Mouse (Mus musculus) liver, postnatal 0 days (tissue): ENCODE results near the gene Nfkbiz. TPM values are rescaled to one million over a fixed set of nuclear protein-coding genes. Genes with fewer than 3 reads are reported as not detected.
"Not testable (repeated sequence)": the region's sequence is repeated elsewhere in the genome, so short reads cannot be mapped to it uniquely, and the experiment has no call there.

Experiments
- ATAC-seq: fragments of 200-750 bp; cut with Nextera tagmentation; 2 replicates; pipeline ENCODE4 v1.8.0; 2017; ENCODE audit warnings: mild to moderate bottlenecking, moderate library complexity
- DNase-seq: peaks from one replicate; pipeline ENCODE4 v3.0.0-alpha.2; 2016
- H3K27ac ChIP-seq: fragments of 300-500 bp; sonication (generic); 2 replicates; pipeline ENCODE4 v1.5.1; 2014; ENCODE audit warnings: antibody characterized with exemption, moderate library complexity, mild to moderate bottlenecking, low read depth
- H3K27me3 ChIP-seq: fragments of 300-500 bp; sonication (generic); 2 replicates; pipeline ENCODE4 v1.6.1; 2014; ENCODE audit warnings: low read length, control low read depth, mixed read lengths; ENCODE audit not compliant: insufficient read depth
- H3K36me3 ChIP-seq: fragments of 300-500 bp; sonication (generic); replicated peaks from 2 replicates; pipeline ENCODE4 v1.6.1; 2014; ENCODE audit warnings: mild to moderate bottlenecking, control low read depth, low read length, moderate library complexity, mixed read lengths; ENCODE audit not compliant: insufficient read depth
- H3K4me1 ChIP-seq: fragments of 300-500 bp; sonication (generic); 2 replicates; pipeline ENCODE4 v1.6.1; 2014; ENCODE audit warnings: antibody characterized with exemption, mild to moderate bottlenecking, control low read depth; ENCODE audit not compliant: insufficient read depth
- H3K4me2 ChIP-seq: fragments of 300-500 bp; sonication (generic); 2 replicates; pipeline ENCODE4 v1.6.1; 2014; ENCODE audit warnings: low read depth, mild to moderate bottlenecking, low read length, moderate library complexity, mixed read lengths
- H3K4me3 ChIP-seq: fragments of 300-500 bp; sonication (generic); 2 replicates; pipeline ENCODE4 v1.5.1; 2014; ENCODE audit warnings: low read depth, low read length
- H3K9ac ChIP-seq: fragments of 300-500 bp; sonication (generic); replicated peaks from 2 replicates; pipeline ENCODE4 v1.6.1; 2014; ENCODE audit warnings: mild to moderate bottlenecking, moderate library complexity
- H3K9me3 ChIP-seq: fragments of 300-500 bp; sonication (generic); 2 replicates; pipeline ENCODE4 v1.6.1; 2016; ENCODE audit warnings: mild to moderate bottlenecking, control low read depth, low read length, mixed read lengths
- CTCF ChIP-seq: sonication (generic); IDR thresholded peaks from 2 replicates; pipeline ENCODE4 v1.5.1; 2016; ENCODE audit warnings: antibody characterized with exemption, low read depth
- EP300 ChIP-seq: IDR thresholded peaks from 2 replicates; pipeline ENCODE4 v1.6.1; 2016; ENCODE audit warnings: antibody characterized with exemption, low read depth, mild to moderate bottlenecking
- WGBS: fragments of 180-500 bp; shearing (Covaris S2); extraction: QIAGEN DNeasy Blood & Tissue Kit; methylation state at CpG from one replicate; pipeline ENCODE4 v1.1.7; 2014; ENCODE audit not compliant: insufficient replicate concordance; 5-methylcytosine and 5-hydroxymethylcytosine counted together
- polyA plus RNA-seq: library from polyadenylated mRNA; unstranded; fragments of >200 nt; fragmentation: Nextera tagmentation; extraction: Ambion mirVana; gene quantifications from 2 replicates; pipeline ENCODE4 v1.2.1, GENCODE M21; 2015

Gene Nfkbiz
- polyA plus RNA-seq, 1 experiment from 2014 or later: 3.2 TPM

DNA sequence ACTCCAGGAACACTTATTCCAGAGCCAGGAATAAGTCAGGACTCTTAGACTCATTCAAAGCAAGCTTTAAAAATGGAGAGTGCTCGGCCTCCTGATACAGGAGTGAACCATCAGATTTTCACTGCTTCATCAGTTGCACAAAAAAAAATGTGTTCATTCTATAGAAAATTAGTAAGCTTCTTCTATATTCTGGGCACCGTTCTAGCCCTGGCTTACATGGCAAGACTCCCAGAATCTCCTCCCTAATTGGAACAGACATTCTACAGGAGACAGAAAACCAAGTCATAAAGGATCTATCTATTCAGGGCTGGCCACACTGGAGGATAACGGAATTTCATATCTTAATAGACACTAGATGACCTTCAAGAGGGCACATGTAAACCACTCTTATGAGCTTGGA is 22.4 kb upstream of the Nfkbiz start:
- ATAC-seq (no peak), DNase-seq (no peak)
- WGBS: 77% methylated on average over 3 of the region's 3 CpGs
- H3K9me3 ChIP-seq: no peaks in the 10 kb centered on the region
- no peak overlapping the region for H3K4me2 ChIP-seq
- no peak overlapping the region for H3K4me3 ChIP-seq
- no peaks in the 10 kb centered on the region for H3K27me3 ChIP-seq
- no peaks in the 10 kb centered on the region for H3K4me1 ChIP-seq
- no peak overlapping the region for H3K9ac ChIP-seq
- TF ChIP-seq CTCF (no peak), EP300 (no peak)
- H3K36me3 ChIP-seq: no peaks in the 10 kb centered on the region
- H3K27ac ChIP-seq: no peak overlapping the region

DNA sequence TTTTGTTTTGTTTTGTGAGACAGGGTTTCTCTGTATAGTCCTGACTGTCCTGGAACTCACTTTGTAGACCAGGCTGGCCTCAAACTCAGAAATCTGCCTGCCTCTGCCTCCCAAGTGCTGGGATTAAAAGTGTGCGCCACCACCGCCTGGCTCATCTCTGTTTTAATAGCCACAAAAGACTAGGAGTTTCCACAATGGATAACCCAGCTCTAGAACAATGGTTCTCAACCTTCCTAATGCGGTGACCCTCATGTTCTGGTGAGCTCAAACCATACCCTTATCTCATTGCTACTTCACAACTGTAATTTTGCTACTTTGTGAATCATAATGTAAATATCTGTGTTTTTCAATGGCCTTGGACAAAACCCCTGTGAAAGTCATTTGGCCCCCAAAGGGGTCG is 20.7 kb upstream of the Nfkbiz start:
- WGBS: 84% methylated on average over 4 of the region's 4 CpGs
- not testable (repeated sequence) for H3K36me3 ChIP-seq, DNase-seq

DNA sequence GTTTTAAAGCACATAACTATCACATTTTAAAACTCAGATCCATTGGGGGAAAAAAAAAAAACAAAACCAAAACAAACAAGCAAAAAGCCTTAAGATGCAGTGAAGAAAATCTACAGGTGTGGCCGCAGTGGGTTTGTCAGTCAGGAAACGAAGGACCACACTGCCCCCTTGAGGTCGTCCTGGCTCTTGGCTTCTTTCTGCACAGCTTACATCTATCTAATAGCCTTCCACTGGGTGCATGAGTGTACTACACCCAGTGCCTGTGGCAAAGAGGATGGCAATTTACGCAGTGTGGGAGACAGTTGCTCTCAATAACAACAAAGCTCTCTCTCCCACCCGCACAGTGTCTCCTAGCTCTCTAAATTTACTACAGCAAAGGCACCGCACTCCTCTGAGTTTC is 19.8 kb upstream of the Nfkbiz start:
- no peaks in the 10 kb centered on the region for H3K9me3 ChIP-seq
- no peaks in the 10 kb centered on the region for H3K27me3 ChIP-seq
- WGBS: 76% methylated on average over 6 of the region's 6 CpGs
- no peak overlapping the region for H3K27ac ChIP-seq
- peak; percentile 74 for DNase-seq
- no peak overlapping the region for H3K4me2 ChIP-seq
- TF ChIP-seq EP300 (no peak), CTCF (peak; percentile 72)
- no peak overlapping the region for H3K9ac ChIP-seq
- no peaks in the 10 kb centered on the region for H3K4me1 ChIP-seq
- no peak for ATAC-seq
- H3K4me3 ChIP-seq: no peak overlapping the region
- no peaks in the 10 kb centered on the region for H3K36me3 ChIP-seq

More for the DNA sequence above, 20.7 kb upstream of the Nfkbiz start:
- H3K4me1 ChIP-seq, H3K9ac ChIP-seq, H3K27ac ChIP-seq, H3K4me2 ChIP-seq, H3K9me3 ChIP-seq, ATAC-seq, H3K27me3 ChIP-seq, H3K4me3 ChIP-seq: not testable (repeated sequence)

GRCm38 (mm10) chr16:55852943-55853727 is 14.4 kb upstream of the Nfkbiz start:
- Histone ChIP-seq H3K27ac (no peak overlapping the region), H3K9me3 (no peaks in the 10 kb centered on the region), H3K9ac (no peak overlapping the region), H3K27me3 (no peaks in the 10 kb centered on the region), H3K4me3 (no peak overlapping the region), H3K4me1 (no peaks in the 10 kb centered on the region), H3K36me3 (0 out of 2 replicates have a peak, but pooled peaks cover 2% of the 10 kb centered on the region), H3K4me2 (no peak overlapping the region)
- peak; percentile 79 for DNase-seq
- peak; percentile 95 for TF ChIP-seq CTCF
- no peak for TF ChIP-seq EP300
- 0 out of 2 replicates have a peak, but pooled peaks have one; percentile 23 for ATAC-seq
- 56% methylated on average over 19 of the region's 19 CpGs for WGBS

DNA sequence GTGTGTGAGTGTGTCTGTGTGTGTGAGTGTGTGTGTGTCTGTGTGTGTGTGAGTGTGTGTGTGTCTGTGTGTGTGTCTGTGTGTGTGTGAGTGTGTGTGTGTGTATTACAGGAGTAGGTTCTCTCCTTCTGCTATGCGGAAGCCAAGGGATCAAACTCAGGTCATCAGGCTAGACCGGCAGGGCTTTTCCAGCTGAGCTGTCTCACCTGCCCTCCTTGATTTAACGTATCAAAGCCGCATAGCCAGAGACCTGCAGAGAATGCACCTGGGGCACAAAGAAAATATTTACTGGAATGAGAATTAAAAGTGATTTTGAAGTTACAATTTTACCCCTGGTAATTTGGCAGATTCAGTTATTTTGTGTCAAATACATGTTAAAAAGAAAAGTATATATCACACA is 13.8 kb upstream of the Nfkbiz start:
- no peaks in the 10 kb centered on the region for H3K4me1 ChIP-seq
- TF ChIP-seq CTCF (no peak), EP300 (no peak)
- no peak overlapping the region for H3K4me3 ChIP-seq
- ATAC-seq (no peak), DNase-seq (no peak)
- 67% methylated on average over 4 of the region's 4 CpGs for WGBS
- H3K27me3 ChIP-seq: no peaks in the 10 kb centered on the region
- 0 out of 2 replicates have a peak, but pooled peaks cover 2% of the 10 kb centered on the region for H3K36me3 ChIP-seq
- no peak overlapping the region for H3K4me2 ChIP-seq
- no peaks in the 10 kb centered on the region for H3K9me3 ChIP-seq
- no peak overlapping the region for H3K27ac ChIP-seq
- H3K9ac ChIP-seq: no peak overlapping the region

- TF ChIP-seq EP300 (no peak), CTCF (no peak)
- ATAC-seq (no peak), DNase-seq (no peak)
- Histone ChIP-seq H3K4me2 (no peak overlapping the region), H3K27me3 (no peaks in the 10 kb centered on the region), H3K27ac (no peak overlapping the region), H3K9ac (no peak overlapping the region), H3K4me1 (no peaks in the 10 kb centered on the region), H3K36me3 (0 out of 2 replicates have a peak, but pooled peaks cover 2% of the 10 kb centered on the region), H3K9me3 (no peaks in the 10 kb centered on the region), H3K4me3 (no peak overlapping the region)
- 90% methylated on average over 3 of the region's 3 CpGs for WGBS
Observed at GRCm38 (mm10) chr16:55850485-55850884, 11.8 kb upstream of the Nfkbiz start.
